Mouse (Mus musculus) urinary bladder, postnatal 10 days (tissue): ENCODE data around the gene Cdc37l1.

ENCODE experiments used
- DNase-seq: peaks from one replicate; pipeline ENCODE4 v3.0.0; 2022; ENCODE audit warnings: low spot score

Gene Cdc37l1

DNA sequence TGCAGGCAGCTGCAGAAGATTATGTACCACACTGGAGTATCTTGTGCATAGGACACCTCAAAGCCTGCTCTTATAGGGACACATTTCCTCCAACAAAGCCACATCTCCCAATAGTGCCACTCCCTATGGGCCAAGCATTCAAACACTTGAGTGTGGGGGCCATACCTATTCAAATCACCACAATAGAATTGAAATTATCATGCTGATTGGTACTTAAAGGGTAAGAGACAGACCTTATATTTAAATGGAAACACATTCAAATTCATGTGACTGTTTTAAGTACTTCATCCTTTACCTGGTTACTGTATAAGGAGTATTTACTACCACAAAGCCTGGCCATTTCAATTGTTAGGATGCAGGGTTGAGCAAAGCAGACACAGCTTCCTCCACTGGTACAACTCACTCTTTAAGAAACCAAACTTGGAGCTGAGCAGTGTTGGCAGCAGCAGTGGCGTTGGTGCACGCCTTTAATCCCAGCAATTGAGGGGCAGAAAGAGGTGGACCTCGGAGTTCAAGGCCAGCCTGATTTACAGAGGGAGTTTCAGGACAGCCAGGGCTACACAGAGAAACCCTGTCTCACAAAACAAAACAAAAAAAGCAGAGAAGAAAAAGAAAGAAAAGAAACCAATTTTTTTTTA lies 18.0 kb downstream of the Cdc37l1 start:
- no peak for DNase-seq

DNA sequence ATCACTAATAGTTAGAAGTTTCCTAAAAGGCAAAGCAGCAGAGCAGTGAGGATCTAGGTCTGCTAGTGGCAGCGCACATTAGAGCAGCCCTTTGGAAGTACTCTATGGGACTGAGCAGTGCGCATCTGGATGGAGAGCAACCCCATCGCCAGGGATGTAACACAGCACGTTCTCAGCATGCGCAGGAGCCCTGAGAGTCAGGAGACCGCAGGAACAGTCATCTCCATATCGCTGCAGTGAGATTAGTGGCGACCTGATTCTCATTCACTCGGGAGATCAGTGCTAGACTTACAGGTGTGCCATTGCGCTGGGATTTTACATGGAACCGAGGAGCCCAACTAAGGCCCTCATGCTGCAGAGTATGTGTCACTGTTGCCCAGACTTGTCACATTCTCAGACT lies 18.9 kb downstream of the Cdc37l1 start:
- DNase-seq, result no peak

DNA sequence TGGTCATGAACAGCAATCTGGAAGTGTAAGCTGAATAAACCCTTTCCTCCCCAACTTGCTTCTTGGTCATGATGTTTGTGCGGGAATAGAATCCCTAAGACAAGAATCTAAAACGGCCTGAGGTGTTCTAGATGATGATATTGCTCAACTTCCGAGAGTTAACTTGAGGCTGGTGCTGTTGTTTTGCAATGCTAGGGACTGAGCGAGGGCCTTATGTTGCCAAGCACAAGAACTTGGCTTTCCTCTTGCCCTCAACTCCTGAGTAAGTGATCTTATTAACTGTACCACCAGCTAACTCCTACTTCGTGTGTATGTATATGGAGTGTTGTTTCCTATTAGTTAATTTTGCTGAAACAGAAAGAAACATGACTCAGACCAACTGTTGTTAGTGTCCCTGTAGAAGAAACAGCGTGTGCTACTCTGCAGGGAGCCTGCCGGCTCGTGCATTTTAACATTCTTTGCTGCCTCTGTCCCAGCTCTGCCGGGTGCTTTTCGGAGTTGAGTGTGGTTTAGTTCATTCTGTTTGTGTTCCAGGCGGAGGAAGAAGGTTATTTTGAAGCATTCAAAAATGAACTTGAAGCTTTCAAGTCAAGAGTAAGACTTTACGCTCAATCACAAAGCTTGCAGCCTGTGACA lies 21.3 kb downstream of the Cdc37l1 start:
- no peak for DNase-seq

DNA sequence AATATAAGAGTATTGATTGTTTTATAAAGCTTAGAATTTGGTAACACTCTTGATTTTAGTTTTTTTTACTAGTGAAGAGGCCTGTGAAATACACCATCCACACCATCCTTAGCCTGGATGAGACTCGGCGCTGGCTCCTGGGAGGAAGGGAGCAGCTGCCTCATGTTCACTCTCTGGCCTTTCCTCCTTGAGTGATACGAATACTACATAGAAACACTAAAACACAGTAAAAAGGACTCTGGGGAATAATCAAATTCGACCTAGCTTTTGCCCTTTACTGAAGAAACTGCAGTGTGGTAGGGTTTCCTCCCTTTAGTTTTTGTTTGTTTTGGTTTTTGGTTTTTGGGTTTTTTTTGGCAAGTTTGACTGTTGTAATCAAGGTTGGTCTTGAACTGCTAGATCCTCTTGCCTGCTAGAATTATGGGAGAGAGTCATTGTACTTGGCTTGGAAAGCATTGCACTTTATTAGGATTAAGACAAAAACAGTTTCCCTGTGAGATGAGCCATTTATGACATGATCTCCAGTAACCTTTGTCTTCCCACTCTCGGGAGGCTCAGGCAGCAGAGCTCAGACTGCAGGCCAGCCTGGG lies 24.4 kb downstream of the Cdc37l1 start:
- DNase-seq, result no peak

DNA sequence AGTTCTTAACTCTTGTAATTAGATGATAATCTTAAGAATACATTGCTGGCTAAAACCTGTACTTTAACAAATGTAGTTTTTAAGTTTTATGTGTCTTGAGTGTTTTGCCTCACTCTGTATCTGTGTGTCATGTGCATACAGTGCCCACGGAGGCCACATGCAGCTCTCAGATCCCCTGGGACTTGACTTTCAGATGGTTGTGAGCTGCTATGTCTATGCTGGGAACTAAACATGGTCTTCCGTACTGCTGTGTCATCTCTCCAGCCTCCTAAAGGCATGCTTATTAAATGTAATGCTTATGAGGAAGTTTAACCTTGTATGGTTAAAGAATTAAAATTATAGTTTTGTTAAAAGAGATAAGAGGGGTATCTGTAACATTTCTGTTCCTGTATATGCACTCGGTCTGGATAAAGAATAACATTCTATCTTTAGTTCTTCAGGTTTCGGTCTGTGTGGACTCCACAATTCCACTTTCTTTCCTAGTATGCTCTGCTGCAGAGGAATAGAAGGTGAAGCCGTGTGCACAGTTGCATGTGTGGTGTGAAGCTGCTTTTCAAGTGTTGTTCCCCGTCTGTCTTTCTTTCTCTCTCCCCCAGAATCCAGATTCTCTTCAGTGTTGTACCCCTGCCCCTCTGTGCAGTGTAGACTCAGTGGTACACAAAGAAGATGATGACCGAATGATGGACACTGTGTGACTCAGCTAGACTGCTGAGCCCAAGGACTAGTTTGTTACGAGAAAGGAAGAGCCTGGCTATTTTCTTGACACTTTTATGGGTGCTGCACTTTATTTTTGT lies 25.5 kb downstream of the Cdc37l1 start:
- DNase-seq, result no peak

DNA sequence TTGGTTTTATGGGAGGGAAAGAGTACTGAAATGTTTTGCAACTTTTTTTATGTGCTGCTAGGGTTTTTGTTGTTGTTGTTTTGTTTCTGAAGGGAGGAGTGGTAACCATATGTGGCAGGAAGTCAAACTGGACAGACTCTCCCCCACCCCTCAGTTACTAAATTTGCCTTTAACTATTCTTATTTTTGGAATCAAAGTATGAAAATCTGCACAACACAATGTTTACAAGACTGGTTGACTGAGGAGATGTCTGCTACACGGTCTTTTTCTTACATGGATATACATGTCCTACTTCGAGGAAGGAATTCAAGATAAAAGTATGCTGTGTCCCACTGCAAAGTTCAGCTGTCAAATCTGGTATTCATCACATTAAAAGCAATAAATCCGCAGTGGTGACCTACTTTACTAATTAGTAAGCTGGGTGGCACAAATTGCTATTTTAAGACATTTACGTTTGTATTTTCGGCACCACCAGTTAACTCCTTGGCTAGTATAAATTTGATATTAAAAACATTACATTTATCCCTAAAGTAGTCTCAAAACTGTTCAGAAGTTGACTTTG lies 26.1 kb downstream of the Cdc37l1 start:
- no peak for DNase-seq

DNA sequence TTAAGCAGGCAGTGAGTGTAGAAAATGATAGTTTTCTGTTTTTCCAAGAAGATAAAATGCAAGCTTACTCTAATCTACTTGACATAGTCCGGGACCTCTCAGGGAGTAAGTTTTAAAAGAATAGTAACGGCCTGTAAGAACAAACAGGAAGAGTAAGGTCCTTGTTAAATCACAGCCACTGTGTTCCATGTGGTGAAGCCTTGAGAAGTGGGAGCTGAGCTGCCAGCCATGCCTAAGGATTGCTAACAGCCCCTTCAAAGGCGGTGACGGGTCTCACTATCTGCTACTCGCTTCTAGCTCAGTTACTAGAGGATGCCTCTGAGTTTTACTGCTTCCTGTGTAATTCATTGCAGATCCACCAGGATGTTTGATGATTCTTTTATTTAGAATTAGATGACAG lies 26.6 kb downstream of the Cdc37l1 start:
- DNase-seq, result no peak

DNA sequence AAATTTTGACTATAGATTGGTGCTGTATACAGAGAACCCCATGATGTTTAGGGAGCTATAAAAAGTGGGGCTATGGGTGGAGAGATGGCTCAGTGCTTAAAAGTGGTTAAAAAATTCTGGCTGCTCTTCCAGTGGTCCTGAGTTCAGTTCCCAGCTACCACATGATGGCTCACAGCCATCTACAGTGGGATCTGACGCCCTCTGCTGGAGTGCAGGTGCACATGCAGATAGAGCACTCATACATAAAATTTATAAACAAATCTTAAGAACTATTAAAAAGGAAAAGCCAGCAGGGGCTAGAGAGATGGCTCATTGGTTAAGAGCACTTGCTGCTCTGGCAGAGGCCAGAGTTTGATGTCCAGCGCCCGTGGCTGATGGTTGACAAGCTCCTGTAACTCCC lies 29.5 kb downstream of the Cdc37l1 start:
- DNase-seq, result no peak

DNA sequence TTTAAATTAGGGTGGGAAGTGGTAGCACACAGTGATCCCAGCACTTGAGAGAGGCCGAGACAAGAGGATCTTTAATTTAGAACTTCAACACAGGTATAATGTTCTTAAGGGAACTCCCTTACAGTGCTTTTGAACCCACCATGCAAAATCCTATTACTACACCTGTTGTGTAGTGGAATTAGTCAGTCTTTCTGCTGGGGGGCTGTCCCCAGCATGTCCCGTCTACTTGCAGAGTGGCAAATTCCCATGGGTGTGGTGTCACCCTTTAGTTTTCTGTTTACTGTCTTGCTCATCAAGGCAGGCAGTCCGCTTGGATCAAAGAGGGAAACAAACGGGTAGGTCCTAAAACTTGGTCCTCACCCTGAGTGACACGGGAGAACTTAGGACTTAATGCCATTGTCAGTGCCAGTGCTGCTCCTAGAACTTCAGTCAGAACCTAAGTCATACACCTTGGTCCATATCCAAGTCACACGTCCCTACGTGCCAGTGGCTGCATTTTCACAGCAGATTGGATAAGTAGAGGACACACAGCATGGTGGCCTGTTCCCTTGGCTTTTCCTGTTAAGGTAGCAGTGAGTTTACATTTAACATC lies 31.7 kb downstream of the Cdc37l1 start:
- DNase-seq, result no peak

DNA sequence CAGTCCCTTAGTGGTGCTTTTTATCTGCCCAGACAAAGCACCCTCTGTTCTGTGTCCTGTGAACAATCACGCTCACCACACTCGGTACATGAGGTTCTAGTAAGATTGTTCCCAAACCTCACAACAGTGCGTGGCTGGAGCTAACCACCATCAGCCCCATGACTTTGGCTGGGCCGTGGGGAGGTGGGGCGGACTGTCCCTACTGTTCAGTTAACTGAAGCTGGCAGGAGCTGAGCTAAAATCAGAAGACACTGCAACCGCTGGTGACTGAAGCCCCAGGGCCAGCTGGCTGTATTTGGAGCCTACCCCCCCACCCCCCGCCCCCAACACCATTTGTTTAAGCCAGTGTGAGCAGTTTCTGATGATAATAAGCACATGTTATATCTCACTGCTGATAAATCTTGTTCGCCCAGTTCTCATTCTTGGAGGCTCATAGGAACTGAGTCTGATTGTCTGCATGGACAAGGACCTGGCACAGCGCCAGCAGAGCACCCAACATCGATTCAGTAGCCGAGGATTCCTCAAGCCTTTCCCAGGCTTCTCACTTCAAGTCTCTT lies 34.3 kb downstream of the Cdc37l1 start:
- DNase-seq, result no peak

DNA sequence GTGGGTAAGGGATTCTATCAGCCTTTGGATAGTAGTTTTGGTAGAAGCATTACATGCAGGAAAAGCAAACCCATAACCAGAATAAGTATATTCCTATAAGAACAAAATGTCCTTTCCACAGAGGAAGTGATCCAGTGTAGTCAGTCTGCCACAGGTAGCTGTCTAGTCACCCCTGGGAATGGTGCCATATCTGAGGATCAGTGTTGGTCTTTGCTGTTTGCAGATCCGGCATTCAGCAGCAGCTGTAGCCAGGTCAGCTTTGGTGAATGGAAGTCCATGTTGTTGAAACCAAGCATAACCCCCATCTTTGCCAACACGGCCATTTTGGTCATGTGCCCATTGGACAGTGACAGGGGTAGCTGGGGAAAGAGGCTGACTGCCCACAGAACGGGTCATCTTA lies 41.6 kb downstream of the Cdc37l1 start:
- DNase-seq, result no peak

DNA sequence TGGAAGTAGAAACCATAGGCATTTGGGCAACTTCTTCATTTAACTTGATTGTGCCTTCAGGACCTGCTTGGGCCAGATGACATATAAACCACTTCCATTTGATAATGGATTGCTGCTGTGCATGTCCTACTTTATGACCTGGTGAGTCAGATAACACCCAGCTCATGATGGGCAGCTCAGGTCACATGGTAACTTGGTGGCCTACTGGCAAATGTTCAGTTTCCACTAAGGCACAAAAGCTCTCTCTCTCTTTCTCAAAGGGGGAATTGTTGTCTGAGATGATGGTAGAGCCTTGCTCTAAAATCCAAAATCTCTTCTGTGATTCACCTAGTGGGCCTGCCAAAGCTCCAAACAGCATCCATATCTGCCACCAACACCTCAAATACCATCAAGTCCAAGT lies 42.5 kb downstream of the Cdc37l1 start:
- DNase-seq, result no peak

DNA sequence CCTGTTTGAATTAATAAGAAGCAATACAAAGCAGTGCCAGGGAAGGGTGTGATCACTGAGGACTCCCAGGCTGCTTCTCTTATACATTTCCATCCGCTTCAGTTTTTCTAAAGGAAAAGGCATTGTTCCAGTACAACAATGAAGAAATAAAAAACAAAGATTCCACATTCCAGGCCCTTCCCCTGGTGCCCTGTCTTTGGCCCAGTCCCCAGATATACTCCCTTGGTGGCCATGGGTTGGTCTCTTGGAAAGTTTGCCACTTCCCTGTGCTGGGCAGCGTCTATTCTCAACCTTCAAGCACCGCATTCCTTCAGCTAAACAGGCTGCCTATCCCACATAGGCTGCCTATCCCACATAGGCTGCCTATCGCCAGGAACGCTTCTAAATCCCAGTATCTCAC lies 46.9 kb downstream of the Cdc37l1 start:
- no peak for DNase-seq

DNA sequence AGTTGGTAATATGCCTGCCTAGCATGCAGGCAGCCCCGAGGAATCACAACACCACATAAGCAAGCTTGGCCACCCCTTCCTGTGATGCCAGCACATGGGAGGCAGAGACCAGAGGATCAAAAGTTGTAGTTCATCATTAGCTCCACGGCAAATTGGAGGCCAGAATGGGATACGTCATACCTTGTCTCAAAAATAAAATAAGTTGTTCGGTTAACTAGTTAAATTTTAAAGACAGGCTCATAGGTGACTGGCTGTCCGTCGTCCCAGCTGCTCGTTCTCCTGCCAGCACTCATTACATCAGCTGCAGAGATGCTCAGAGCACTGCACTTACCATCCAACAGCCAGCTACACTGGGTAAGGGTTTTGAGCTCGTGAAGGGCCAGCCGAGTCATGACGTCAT lies 47.4 kb downstream of the Cdc37l1 start:
- DNase-seq, result no peak

DNA sequence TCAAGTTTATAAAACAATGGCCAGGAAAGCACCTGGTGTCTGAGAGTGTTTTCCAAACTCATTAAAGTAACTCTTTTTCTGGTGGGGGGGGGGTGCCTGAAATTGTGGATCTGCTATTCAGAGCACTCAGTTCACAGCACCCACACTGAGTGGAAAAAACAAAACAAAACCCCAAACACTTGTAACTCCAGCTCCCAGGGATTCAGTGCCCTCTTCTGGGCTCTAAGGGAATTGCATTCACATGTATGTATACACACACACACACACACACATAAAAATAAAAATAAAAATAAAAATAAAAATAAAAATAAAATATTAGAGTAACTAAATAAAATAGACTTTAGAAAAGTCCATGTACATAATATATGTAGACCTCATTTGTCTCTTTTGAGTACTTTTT lies 49.2 kb downstream of the Cdc37l1 start:
- no peak for DNase-seq

DNA sequence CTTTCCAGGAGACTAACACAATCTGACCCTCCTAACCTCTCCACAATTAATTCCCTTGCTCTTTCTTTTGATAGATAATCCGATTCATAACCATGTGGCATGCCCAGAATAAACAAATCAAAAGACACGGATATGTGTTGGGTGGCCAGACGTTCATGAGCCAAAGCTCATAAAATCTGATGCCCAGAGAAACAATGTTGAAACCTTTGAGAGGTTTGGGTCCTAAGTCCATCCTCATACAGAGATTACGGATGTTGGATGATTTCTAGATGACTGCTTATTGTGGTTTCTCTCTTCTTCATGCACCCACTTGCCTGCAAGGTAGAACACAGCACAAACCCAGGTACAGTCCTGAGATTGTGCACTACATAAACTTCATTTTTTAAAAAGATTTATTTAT lies 50.1 kb downstream of the Cdc37l1 start:
- no peak for DNase-seq

DNA sequence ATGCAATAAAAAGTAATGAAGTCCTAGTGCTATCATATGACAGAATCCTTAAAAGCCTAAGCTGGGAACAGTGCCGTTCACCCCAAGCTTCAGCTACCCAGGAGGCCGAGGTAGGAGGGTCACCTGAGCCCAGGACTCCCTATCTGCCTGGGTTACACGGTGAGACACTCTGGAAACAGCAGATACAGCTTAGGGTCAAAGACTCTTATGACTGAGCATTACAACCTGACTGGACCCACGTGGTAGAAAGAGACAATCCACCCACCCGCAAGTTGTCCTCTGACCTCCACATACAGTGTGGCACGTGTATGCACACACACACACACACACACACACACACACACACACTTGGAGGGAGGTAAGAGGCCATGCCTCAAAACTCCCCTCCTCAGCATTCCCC lies 52.0 kb downstream of the Cdc37l1 start:
- no peak for DNase-seq

DNA sequence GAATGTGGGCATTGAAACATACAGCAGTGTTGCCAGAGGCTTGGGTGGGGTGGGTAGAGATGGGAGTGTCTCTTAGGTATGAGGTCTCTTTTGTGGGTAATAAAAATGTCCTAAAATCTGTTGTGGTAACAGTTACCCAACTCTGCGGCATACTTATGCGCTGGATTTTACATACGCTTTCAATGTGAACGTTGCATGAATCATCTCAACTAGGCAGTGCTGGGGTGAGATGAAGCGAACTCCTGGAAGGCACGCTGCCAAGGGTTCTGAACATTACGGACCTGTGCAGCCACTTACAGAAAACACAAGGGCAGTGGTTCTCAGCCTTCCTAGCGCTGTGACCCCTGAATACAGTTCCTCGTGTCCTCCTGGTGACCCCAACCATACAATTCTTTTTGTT lies 52.5 kb downstream of the Cdc37l1 start:
- no peak for DNase-seq

DNA sequence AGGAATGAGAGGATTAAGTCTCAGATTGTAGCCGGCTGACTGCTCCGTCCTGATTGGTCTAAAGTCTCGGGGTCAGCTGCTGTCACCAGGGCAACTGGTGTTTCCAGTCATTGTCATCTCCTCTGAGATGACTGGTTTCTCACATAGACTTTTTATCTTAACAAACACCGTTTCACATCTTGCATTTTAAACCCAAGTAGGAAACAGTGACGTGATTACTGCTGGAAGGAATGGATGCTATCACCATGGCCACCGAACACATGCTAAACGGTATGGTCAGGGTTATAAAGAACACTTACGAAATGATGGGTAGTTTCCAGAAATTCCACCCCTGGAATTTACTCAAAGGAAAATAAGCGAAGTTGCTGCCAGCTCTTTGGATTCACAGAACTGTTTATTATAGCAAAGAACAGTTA lies 54.2 kb downstream of the Cdc37l1 start:
- DNase-seq, result no peak

DNA sequence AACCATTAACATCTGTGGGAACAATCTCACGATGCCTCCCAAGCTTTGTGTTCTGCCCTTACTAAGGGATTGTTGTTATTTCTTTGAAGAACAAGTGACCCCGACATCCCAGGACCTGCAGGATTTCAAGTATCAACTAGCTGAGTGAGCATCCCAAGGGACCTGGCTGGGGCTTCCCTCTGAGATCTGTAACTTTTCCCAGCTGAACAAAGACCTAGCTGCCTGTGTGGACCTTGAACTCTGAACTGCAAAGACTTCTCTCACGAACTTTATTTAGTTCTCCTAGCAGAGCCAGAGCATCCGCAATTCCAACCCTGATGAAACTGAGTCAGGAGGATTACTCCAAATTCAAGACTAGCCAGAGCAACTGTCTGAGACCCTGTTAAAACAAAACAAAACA lies 55.2 kb downstream of the Cdc37l1 start:
- no peak for DNase-seq

DNA sequence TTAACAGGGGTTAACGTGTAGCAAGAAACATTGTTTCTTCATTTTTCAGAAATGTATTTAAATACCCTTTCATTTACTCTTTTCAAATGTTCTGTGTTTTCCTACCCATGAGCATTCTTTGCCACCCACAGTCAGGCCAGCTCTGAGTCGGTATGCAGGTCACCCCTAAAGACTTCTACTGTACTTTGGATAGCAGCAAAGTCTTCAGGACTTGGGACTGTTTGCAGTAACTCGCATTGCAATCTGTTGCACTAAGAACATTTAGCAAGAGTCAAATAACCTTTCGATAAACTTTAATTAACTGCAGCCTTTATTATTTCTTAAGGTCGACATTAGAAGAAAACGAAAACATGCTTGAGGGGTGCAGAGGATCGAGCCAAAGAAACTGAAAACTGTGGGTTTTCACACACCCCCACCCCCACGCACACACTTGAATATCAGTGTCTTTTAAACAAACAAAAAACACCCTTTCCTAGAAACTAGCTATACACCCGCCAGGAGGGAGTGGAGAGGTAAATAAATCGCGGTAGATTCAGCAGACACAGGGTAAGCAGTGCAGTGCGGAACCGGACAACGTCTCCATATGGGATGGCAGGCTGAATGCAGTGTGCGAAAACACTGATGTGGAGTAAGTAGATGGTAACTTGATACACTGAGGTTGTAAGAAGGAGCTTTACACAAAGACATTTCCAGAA lies 56.0 kb downstream of the Cdc37l1 start:
- DNase-seq, result no peak

DNA sequence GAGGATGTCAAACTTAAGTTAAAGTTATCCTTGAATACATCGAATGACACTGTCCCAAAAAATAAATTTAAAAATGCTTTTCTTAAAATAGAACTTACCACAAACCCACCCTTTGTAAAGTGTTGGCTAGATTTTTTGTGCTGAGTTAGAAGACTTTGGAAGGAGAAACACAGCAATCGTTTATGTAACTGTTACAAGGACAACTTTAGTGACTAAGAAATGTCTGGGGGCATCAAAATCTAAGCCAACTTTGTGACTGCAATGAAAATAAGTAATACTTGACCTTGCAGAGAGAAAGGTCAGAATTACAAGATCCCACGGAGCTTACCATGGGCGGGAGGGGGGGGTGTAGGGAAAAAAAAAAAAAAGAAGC lies 56.8 kb downstream of the Cdc37l1 start:
- no peak for DNase-seq
